Mouse (Mus musculus) embryonic fibroblast, embryonic 13.5 days (primary cell): ENCODE measurements at regions not wholly inside any gene's neighbourhood (a gene's known extent, or its start where the extent isn't known, plus 50 kb on each side); places are given as distances from the start of the nearest gene placed in this dataset.

ENCODE experiments used
- CTCF ChIP-seq: IDR thresholded peaks from 2 replicates; pipeline ENCODE4 v1.5.1; 2011; ENCODE audit warnings: mild to moderate bottlenecking, control low read depth, low read length, moderate library complexity, borderline replicate concordance; ENCODE audit not compliant: insufficient read depth
- POLR2A ChIP-seq: IDR thresholded peaks from 2 replicates; pipeline ENCODE4 v1.6.1; 2011; ENCODE audit warnings: low read depth, mild to moderate bottlenecking, control low read depth, low read length, moderate library complexity

- TF ChIP-seq CTCF: no peak
- TF ChIP-seq POLR2A: no peak
Observed at GRCm38 (mm10) chr15:40000022-40000421, 134.1 kb upstream of the 9330182O14Rik start.
